Mouse (Mus musculus) activated CD4-positive, CD25-positive, alpha-beta regulatory T cell (primary cell): ENCODE results near the gene Gm19345. TPM values are rescaled to one million over a fixed set of nuclear protein-coding genes. Genes with fewer than 3 reads are reported as not detected.

Experiments used
- polyA plus RNA-seq, 2 experiments: library from polyadenylated mRNA; unstranded; fragments of 100-300 nt; shearing (Covaris generic); gene quantifications; one replicate each; pipeline ENCODE4 v1.2.1; 2017

Gm19345 gene
- under 1 TPM; 0.20 to 0.81 TPM for polyA plus RNA-seq

GRCm38 (mm10) chr7:19851858-19852570 lies at the start of gene Gm19345:
Gene Gm19345, plus strand, starts transcription at chr7:19852003.

DNA sequence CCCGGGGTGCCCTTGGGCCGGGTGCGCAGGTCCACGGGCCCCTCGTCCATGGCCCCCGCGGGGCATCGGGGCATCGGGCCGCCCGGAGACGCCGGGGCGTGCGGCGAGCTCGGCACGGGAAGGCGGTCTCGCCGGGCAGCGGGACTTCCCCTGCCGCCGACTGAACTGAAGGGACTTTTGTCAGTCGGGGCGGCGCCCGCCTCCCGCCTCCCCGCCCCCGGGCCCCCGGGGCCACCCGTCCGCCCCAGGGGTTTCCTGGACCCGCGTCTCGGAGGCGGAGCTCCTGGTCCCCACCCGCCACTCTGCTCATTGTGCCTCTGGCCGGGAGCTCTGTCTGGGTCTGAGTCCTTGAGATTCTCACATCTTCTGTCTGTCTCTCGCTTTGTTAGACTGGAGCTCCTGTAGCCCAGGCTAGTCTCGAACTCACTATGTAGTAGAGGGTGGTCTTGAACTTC lies 29.2 kb upstream of the Gm19345 start, which contains the start of gene Bcl3:
TSS of gene Bcl3 (minus strand) at position 167 of the 455 bp plus-strand sequence.

GRCm38 (mm10) chr7:19861199-19861598 lies 9.4 kb downstream of the Gm19345 start, which contains the start of gene Ceacam16:
Gene Ceacam16, minus strand, starts transcription at chr7:19861299.

DNA sequence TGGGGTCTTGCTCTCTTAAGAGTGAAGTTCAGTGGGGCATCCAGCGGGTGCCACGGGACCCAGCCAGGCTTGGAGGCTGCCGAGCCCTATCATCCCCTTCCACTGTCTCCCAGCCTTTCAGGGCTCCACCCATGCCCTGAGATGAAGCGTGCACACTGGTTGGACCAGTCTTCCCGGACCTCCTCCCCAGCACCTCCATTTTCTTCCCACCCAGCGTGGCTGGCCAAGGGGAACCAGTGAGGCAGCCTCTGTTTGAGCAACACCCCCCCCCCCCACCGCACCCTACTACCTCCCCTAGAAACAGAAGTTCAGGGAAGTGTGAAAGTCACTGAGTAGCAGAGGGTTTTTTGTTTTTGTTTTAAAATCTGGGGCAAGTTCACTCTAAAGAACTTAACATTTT lies 36.0 kb downstream of the Gm19345 start, which contains the start of gene Ceacam19:
TSS of gene Ceacam19 (minus strand) at position 117 of the 400 bp plus-strand sequence.

Other genes with a start within 250 kb of the Gm19345 start
- 10 to 100 TPM; 49.2 to 49.9 TPM for gene Clasrp, start 247.5 kb upstream of the Gm19345 start, polyA plus RNA-seq
- gene Relb, start 222.6 kb upstream of the Gm19345 start, polyA plus RNA-seq, result 10 to 100 TPM; 76.1 to 91.6 TPM
- 100 to 1,000 TPM; 114 to 162 TPM for gene Clptm1, start 187.0 kb upstream of the Gm19345 start, polyA plus RNA-seq
- gene Apoc2, start 174.1 kb upstream of the Gm19345 start, polyA plus RNA-seq, result under 1 TPM in 1 of 2 experiments, not detected in 1; 0.38 TPM
- not detected for gene Gm44805, start 170.6 kb upstream of the Gm19345 start, polyA plus RNA-seq
- gene Apoc4, start 170.5 kb upstream of the Gm19345 start, polyA plus RNA-seq, result under 1 TPM in 1 of 2 experiments, not detected in 1; 0.53 TPM
- gene Apoc1, start 159.3 kb upstream of the Gm19345 start, polyA plus RNA-seq, result 1 to 10 TPM in 1 of 2 experiments, under 1 TPM in 1; 0.67 to 3.8 TPM
- 10 to 100 TPM; 30.0 to 92.3 TPM for gene Apoe, start 152.8 kb upstream of the Gm19345 start, polyA plus RNA-seq
- 100 to 1,000 TPM in 1 of 2 experiments, 10 to 100 TPM in 1; 61.9 to 105 TPM for gene Tomm40, start 136.6 kb upstream of the Gm19345 start, polyA plus RNA-seq
- gene Nectin2, start 101.5 kb upstream of the Gm19345 start, polyA plus RNA-seq, result 1 to 10 TPM in 1 of 2 experiments, under 1 TPM in 1; 0.47 to 1.9 TPM
- gene Bcam, start 81.0 kb upstream of the Gm19345 start, polyA plus RNA-seq, result 1 to 10 TPM; 5.2 to 5.4 TPM
- 1 to 10 TPM in 1 of 2 experiments, not detected in 1; 1.4 TPM for gene Cblc, start 55.2 kb upstream of the Gm19345 start, polyA plus RNA-seq
- 100 to 1,000 TPM; 131 to 135 TPM for gene Bcl3, start 29.2 kb upstream of the Gm19345 start, polyA plus RNA-seq
- 1 to 10 TPM in 1 of 2 experiments, under 1 TPM in 1; 0.48 to 1.1 TPM for gene Ceacam16, start 9.3 kb downstream of the Gm19345 start, polyA plus RNA-seq
- not detected for gene Ceacam19, start 36.0 kb downstream of the Gm19345 start, polyA plus RNA-seq
- 10 to 100 TPM; 31.2 to 36.7 TPM for gene Pvr, start 69.2 kb downstream of the Gm19345 start, polyA plus RNA-seq
- gene Igsf23, start 98.8 kb downstream of the Gm19345 start, polyA plus RNA-seq, result 10 to 100 TPM; 33.0 to 37.6 TPM
- not detected for gene Ceacam20, start 113.4 kb downstream of the Gm19345 start, polyA plus RNA-seq
- under 1 TPM in 1 of 2 experiments, not detected in 1; 0.44 TPM for gene Nlrp9b, start 139.5 kb downstream of the Gm19345 start, polyA plus RNA-seq
- under 1 TPM; 0.11 to 0.22 TPM for gene Vmn1r91, start 247.7 kb downstream of the Gm19345 start, polyA plus RNA-seq